Mouse (Mus musculus): ENCODE results near the gene Adra2b.

GRCm38 (mm10) chr2:127375087-127375486 is 12.1 kb downstream of the Adra2b start:
- no peak for TF ChIP-seq CTCF (IDR thresholded peaks at IDR 0.05; ENCODE audit: low read depth, low read length)
- no peak for TF ChIP-seq GATA1 (IDR thresholded peaks at IDR 0.05; ENCODE audit: borderline replicate concordance, low read length)
- no peak for TF ChIP-seq POLR2AphosphoS5 (IDR thresholded peaks at IDR 0.05; ENCODE audit: insufficient replicate concordance, low read depth, low read length)
- TF ChIP-seq TAL1 (conservative IDR thresholded peaks at IDR 0.05; ENCODE audit: low read depth, low read length), result no peak
- TF ChIP-seq GATA2 (IDR thresholded peaks at IDR 0.05; ENCODE audit: borderline replicate concordance, low read depth, low read length), result no peak

Data from G1E (cell line).